Mouse (Mus musculus): Measurements from ENCODE around the gene Iqcg. TPM values are rescaled to one million over a fixed set of nuclear protein-coding genes. Genes with fewer than 3 reads are reported as not detected.
"Not testable (repeated sequence)": the region's sequence is repeated elsewhere in the genome, so short reads cannot be mapped to it uniquely, and the experiment has no call there.

Gene Iqcg
- polyA plus RNA-seq, 1 experiment: 3.2 TPM

- no peak overlapping the region for H3K4me3 ChIP-seq (ENCODE audit: insufficient read depth, low read length)
- TF ChIP-seq CTCF (IDR thresholded peaks at IDR 0.05; ENCODE audit: extremely low read depth, insufficient read depth, low read length) (no peak), POLR2A (IDR thresholded peaks at IDR 0.05; ENCODE audit: extremely low read depth, insufficient read depth, low read length) (no peak)
- no peaks in the 10 kb centered on the region for H3K4me1 ChIP-seq (ENCODE audit: control insufficient read depth, insufficient read depth, low read length)
- no peak overlapping the region for H3K27ac ChIP-seq (ENCODE audit: insufficient read depth, low read length)
These were observed 14.9 kb upstream of the Iqcg start for GRCm38 (mm10) chr16:33070928-33071327.

- H3K4me1 ChIP-seq (ENCODE audit: control insufficient read depth, insufficient read depth, low read length): peaks cover 6% of the 10 kb centered on the region; the same call in 1 of the 2 replicates
- TF ChIP-seq POLR2A (IDR thresholded peaks at IDR 0.05; ENCODE audit: extremely low read depth, insufficient read depth, low read length) (no peak), CTCF (IDR thresholded peaks at IDR 0.05; ENCODE audit: extremely low read depth, insufficient read depth, low read length) (no peak)
- H3K4me3 ChIP-seq (ENCODE audit: insufficient read depth, low read length): no peak overlapping the region
- no peak overlapping the region for H3K27ac ChIP-seq (ENCODE audit: insufficient read depth, low read length)
These were observed 8.6 kb upstream of the Iqcg start for GRCm38 (mm10) chr16:33064636-33065035.

- TF ChIP-seq POLR2A (IDR thresholded peaks at IDR 0.05; ENCODE audit: extremely low read depth, insufficient read depth, low read length) (no peak), CTCF (IDR thresholded peaks at IDR 0.05; ENCODE audit: extremely low read depth, insufficient read depth, low read length) (no peak)
- peak overlapping the region; percentile 67 for H3K4me3 ChIP-seq (ENCODE audit: insufficient read depth, low read length)
- H3K27ac ChIP-seq (ENCODE audit: insufficient read depth, low read length): no peak overlapping the region
- peaks cover 6% of the 10 kb centered on the region; the same call in 1 of the 2 replicates for H3K4me1 ChIP-seq (ENCODE audit: control insufficient read depth, insufficient read depth, low read length)
These were observed 7.2 kb upstream of the Iqcg start for GRCm38 (mm10) chr16:33063267-33063666.

- Histone ChIP-seq H3K27ac (ENCODE audit: insufficient read depth, low read length) (no peak overlapping the region), H3K4me3 (ENCODE audit: insufficient read depth, low read length) (peak overlapping the region; percentile 67), H3K4me1 (ENCODE audit: control insufficient read depth, insufficient read depth, low read length) (peaks cover 8% of the 10 kb centered on the region)
- TF ChIP-seq CTCF (IDR thresholded peaks at IDR 0.05; ENCODE audit: extremely low read depth, insufficient read depth, low read length): no peak
- TF ChIP-seq POLR2A (IDR thresholded peaks at IDR 0.05; ENCODE audit: extremely low read depth, insufficient read depth, low read length): no peak
These were observed 6.7 kb upstream of the Iqcg start for GRCm38 (mm10) chr16:33062682-33063131.

GRCm38 (mm10) chr16:33062024-33062681, 6.1 kb upstream of the Iqcg start, which contains the start of gene Lmln:
TSS of gene Lmln (plus strand) at chr16:33062521.
- Histone ChIP-seq H3K27ac (ENCODE audit: insufficient read depth, low read length) (peak within 1 kb of the TSS; percentile 38; the same call in 1 of the 2 replicates), H3K4me1 (ENCODE audit: control insufficient read depth, insufficient read depth, low read length) (peaks cover 8% of the 10 kb centered on the region), H3K4me3 (ENCODE audit: insufficient read depth, low read length) (peak within 1 kb of the TSS; percentile 67)
- TF ChIP-seq CTCF (IDR thresholded peaks at IDR 0.05; ENCODE audit: extremely low read depth, insufficient read depth, low read length) (no peak), POLR2A (IDR thresholded peaks at IDR 0.05; ENCODE audit: extremely low read depth, insufficient read depth, low read length) (peak; percentile 91)

- H3K4me3 ChIP-seq (ENCODE audit: insufficient read depth, low read length): no peak overlapping the region; the same call in 1 of the 2 replicates
- no peak overlapping the region for H3K27ac ChIP-seq (ENCODE audit: insufficient read depth, low read length)
- peaks cover 8% of the 10 kb centered on the region for H3K4me1 ChIP-seq (ENCODE audit: control insufficient read depth, insufficient read depth, low read length)
- TF ChIP-seq POLR2A (IDR thresholded peaks at IDR 0.05; ENCODE audit: extremely low read depth, insufficient read depth, low read length) (no peak), CTCF (IDR thresholded peaks at IDR 0.05; ENCODE audit: extremely low read depth, insufficient read depth, low read length) (no peak)
These were observed 5.4 kb upstream of the Iqcg start for GRCm38 (mm10) chr16:33061400-33061799.

GRCm38 (mm10) chr16:33060926-33061325, 4.9 kb upstream of the Iqcg start:
- H3K27ac ChIP-seq (ENCODE audit: insufficient read depth, low read length): no peak overlapping the region
- TF ChIP-seq POLR2A (IDR thresholded peaks at IDR 0.05; ENCODE audit: extremely low read depth, insufficient read depth, low read length): no peak
- TF ChIP-seq CTCF (IDR thresholded peaks at IDR 0.05; ENCODE audit: extremely low read depth, insufficient read depth, low read length): no peak
- H3K4me1 ChIP-seq (ENCODE audit: control insufficient read depth, insufficient read depth, low read length): peaks cover 8% of the 10 kb centered on the region
- H3K4me3 ChIP-seq (ENCODE audit: insufficient read depth, low read length): no peak overlapping the region

GRCm38 (mm10) chr16:33059471-33059870, 3.5 kb upstream of the Iqcg start:
- TF ChIP-seq POLR2A (IDR thresholded peaks at IDR 0.05; ENCODE audit: extremely low read depth, insufficient read depth, low read length): no peak
- no peak for TF ChIP-seq CTCF (IDR thresholded peaks at IDR 0.05; ENCODE audit: extremely low read depth, insufficient read depth, low read length)
- Histone ChIP-seq H3K4me3 (ENCODE audit: insufficient read depth, low read length) (no peak overlapping the region), H3K4me1 (ENCODE audit: control insufficient read depth, insufficient read depth, low read length) (peaks cover 8% of the 10 kb centered on the region), H3K27ac (ENCODE audit: insufficient read depth, low read length) (no peak overlapping the region)

GRCm38 (mm10) chr16:33058656-33059055, 2.6 kb upstream of the Iqcg start:
- not testable (repeated sequence) for H3K27ac ChIP-seq (ENCODE audit: insufficient read depth, low read length); H3K4me1 ChIP-seq (ENCODE audit: control insufficient read depth, insufficient read depth, low read length); H3K4me3 ChIP-seq (ENCODE audit: insufficient read depth, low read length)

GRCm38 (mm10) chr16:33058033-33058432, 2.0 kb upstream of the Iqcg start:
- Histone ChIP-seq H3K27ac (ENCODE audit: insufficient read depth, low read length) (no peak overlapping the region), H3K4me1 (ENCODE audit: control insufficient read depth, insufficient read depth, low read length) (peaks cover 3% of the 10 kb centered on the region), H3K4me3 (ENCODE audit: insufficient read depth, low read length) (no peak overlapping the region; the same call in 1 of the 2 replicates)
- no peak for TF ChIP-seq POLR2A (IDR thresholded peaks at IDR 0.05; ENCODE audit: extremely low read depth, insufficient read depth, low read length)
- no peak for TF ChIP-seq CTCF (IDR thresholded peaks at IDR 0.05; ENCODE audit: extremely low read depth, insufficient read depth, low read length)

Measured in cortical plate, adult 2 months (tissue).